Mouse (Mus musculus) forebrain, embryonic 12.5 days (tissue): ENCODE measurements around the gene Bicc1. TPM values are rescaled to one million over a fixed set of nuclear protein-coding genes. Genes with fewer than 3 reads are reported as not detected.

Source experiments
- ATAC-seq: fragments of 200-750 bp; cut with Nextera tagmentation; 2 replicates; pipeline ENCODE4 v1.8.0; 2017; ENCODE audit warnings: moderate TSS enrichment; ENCODE audit not compliant: low FRiP score
- H3K27ac ChIP-seq: fragments of 300-500 bp; sonication (generic); 2 replicates; pipeline ENCODE4 v1.5.1; 2016; ENCODE audit warnings: mild to moderate bottlenecking
- H3K27me3 ChIP-seq: fragments of 300-500 bp; sonication (generic); 2 replicates; pipeline ENCODE4 v1.6.1; 2016; ENCODE audit warnings: mild to moderate bottlenecking
- H3K36me3 ChIP-seq: fragments of 300-500 bp; sonication (generic); replicated peaks from 2 replicates; pipeline ENCODE4 v1.6.1; 2016; ENCODE audit warnings: mild to moderate bottlenecking
- H3K4me1 ChIP-seq: fragments of 300-500 bp; sonication (generic); 2 replicates; pipeline ENCODE4 v1.6.1; 2016
- H3K4me2 ChIP-seq: fragments of 300-500 bp; sonication (generic); 2 replicates; pipeline ENCODE4 v1.6.1; 2016; ENCODE audit warnings: mild to moderate bottlenecking, moderate library complexity
- H3K4me3 ChIP-seq: fragments of 300-500 bp; sonication (generic); replicated peaks from 2 replicates; pipeline ENCODE4 v1.5.1; 2016; ENCODE audit warnings: mild to moderate bottlenecking
- H3K9ac ChIP-seq: fragments of 300-500 bp; sonication (generic); 2 replicates; pipeline ENCODE4 v1.6.1; 2016; ENCODE audit warnings: mild to moderate bottlenecking
- H3K9me3 ChIP-seq: fragments of 300-500 bp; sonication (generic); 2 replicates; pipeline ENCODE4 v1.6.1; 2016
- WGBS: fragments of 180-500 bp; shearing (Covaris S2); methylation state at CpG from one replicate; pipeline ENCODE4 v1.1.7; 2016; 5-methylcytosine and 5-hydroxymethylcytosine counted together
- polyA plus RNA-seq: library from polyadenylated mRNA; unstranded; fragments of >200 nt; fragmentation: Nextera tagmentation; extraction: Ambion mirVana; gene quantifications from 2 replicates; pipeline ENCODE4 v1.2.1, GENCODE M21; 2016

Bicc1 gene
- polyA plus RNA-seq, 1 experiment from 2014 or later: 6.8 TPM

DNA sequence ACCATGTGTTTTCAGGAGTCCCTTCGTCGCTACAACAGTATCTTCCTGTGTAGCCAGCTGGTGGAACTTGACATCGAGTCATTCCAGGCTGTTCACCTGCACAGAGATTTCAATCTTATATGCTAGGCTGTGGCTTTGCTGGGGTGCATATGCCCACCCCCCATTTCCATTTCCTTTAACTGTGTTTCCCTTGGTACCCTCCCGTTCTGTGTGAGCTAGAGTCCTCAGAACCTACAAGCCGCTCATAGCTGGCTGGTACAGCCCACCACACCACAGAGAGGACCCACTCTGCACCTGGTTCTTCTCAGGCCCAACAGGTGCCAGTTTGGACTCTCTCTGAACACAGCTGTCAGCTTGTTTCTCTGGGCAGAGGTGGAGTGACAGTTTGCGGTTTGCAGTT lies 244.4 kb downstream of the Bicc1 start:
- 92% methylated on average over 6 of the region's 6 CpGs for WGBS
- no peaks in the 10 kb centered on the region for H3K4me1 ChIP-seq

DNA sequence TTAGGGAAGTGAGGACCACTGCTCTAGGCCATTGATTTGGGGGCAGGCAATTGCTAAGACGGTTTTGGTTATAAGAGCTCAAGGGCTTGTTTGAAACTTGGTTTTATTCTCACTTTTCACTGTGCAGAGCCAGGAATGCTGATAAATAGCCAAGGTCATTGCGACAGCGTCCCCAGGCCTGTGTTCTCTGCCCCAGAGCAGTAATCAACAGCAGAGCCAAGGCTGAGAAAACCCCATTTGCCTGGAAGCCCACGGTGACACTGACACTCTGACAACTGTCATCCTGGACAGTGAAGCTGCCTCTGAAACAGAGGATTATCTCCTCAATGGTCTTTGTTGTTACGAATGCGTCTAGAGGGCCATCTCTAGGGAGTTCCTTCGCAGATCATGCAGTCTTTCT lies 255.6 kb downstream of the Bicc1 start:
- ATAC-seq: no peak
- 68% methylated on average over 7 of the region's 7 CpGs for WGBS
- no peaks in the 10 kb centered on the region for H3K36me3 ChIP-seq
- no peak overlapping the region for H3K27ac ChIP-seq
- H3K27me3 ChIP-seq: no peaks in the 10 kb centered on the region
- H3K4me3 ChIP-seq: no peak overlapping the region
- no peak overlapping the region for H3K4me2 ChIP-seq
- H3K9ac ChIP-seq: no peak overlapping the region
- peaks cover 17% of the 10 kb centered on the region; the same call in 1 of the 2 replicates for H3K4me1 ChIP-seq
- no peaks in the 10 kb centered on the region for H3K9me3 ChIP-seq

More for the DNA sequence above, 244.4 kb downstream of the Bicc1 start:
- no peak overlapping the region for H3K27ac ChIP-seq
- no peak for ATAC-seq
- no peaks in the 10 kb centered on the region for H3K27me3 ChIP-seq
- H3K9me3 ChIP-seq: no peaks in the 10 kb centered on the region
- H3K36me3 ChIP-seq: no peaks in the 10 kb centered on the region
- H3K4me2 ChIP-seq: no peak overlapping the region
- no peak overlapping the region for H3K4me3 ChIP-seq
- no peak overlapping the region for H3K9ac ChIP-seq

DNA sequence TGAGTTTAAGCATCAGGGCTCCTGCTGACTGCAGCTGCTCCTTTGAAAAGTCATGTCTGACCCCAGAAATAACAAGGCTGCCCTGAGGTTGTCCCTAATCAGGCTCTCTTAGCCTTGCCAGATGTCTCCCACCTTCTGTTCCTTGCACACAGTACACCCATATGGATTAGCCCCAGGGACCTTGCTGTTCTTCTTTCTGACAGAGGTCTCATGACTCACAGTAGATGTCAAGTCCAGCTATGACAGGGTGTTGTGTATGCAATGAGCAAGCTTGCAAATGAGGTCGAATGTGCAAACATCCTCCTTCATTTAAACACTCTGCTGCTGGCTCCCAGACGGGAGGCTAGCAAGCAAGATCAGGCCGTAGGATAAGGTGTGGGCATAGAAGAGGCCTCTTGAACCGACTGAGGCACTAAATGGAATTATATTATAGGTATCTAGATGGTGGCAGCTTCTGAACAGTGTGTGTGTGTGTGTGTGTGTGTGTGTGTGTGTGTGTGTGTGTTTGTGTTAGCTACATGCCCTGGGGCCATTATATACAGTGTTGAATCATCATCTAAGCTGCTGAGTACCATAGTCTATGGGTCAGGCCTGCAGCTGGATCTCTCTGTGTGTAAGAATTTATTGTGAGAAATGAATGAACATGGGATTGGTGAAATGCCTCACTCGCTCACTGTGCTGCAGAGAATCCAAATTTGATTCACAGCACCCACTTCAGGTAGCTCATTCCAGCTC lies 256.6 kb downstream of the Bicc1 start:
- H3K27ac ChIP-seq: no peak overlapping the region
- peaks cover 17% of the 10 kb centered on the region; the same call in 1 of the 2 replicates for H3K4me1 ChIP-seq
- H3K9ac ChIP-seq: no peak overlapping the region
- no peaks in the 10 kb centered on the region for H3K9me3 ChIP-seq
- no peak overlapping the region for H3K4me3 ChIP-seq
- no peaks in the 10 kb centered on the region for H3K36me3 ChIP-seq
- ATAC-seq: peak; percentile 30; the same call in 1 of the 2 replicates
- H3K4me2 ChIP-seq: no peak overlapping the region
- WGBS: 75% methylated on average over 5 of the region's 5 CpGs
- H3K27me3 ChIP-seq: no peaks in the 10 kb centered on the region

DNA sequence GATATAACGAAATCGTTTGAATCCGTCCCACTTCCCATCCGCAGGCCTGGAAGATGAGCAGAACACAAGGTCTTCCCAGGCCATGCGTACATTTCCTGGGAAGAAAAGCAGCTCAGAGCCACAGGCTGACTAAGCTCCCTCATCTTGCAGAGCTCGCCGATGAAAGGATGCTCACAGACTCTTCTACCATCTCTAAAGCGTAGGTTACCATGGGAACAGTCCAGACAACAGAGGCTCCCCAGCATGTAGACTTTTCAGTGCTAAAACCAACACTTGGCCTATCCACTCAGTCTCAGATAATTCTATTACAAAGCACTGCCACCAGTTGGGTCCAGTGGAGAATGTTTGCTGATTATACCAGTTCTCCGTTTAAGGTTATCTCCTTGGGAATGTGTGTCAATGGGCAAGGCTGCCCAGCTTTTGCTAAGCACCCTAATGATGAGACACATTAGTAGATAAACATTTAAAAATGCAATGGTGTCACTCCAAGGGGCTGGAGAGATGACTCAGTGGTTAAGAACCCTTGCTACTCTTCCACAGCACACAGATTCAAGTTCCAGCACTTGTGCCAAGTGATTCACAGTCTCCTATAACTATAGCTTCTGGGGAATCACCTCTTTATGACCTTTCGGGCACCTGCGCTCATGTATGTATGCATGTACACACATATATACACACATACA lies 258.2 kb downstream of the Bicc1 start:
- H3K36me3 ChIP-seq: no peaks in the 10 kb centered on the region
- H3K9me3 ChIP-seq: no peaks in the 10 kb centered on the region
- no peak overlapping the region for H3K27ac ChIP-seq
- H3K9ac ChIP-seq: no peak overlapping the region
- H3K4me2 ChIP-seq: no peak overlapping the region
- H3K4me3 ChIP-seq: no peak overlapping the region
- 70% methylated on average over 11 of the region's 11 CpGs for WGBS
- H3K27me3 ChIP-seq: no peaks in the 10 kb centered on the region
- H3K4me1 ChIP-seq: peaks cover 17% of the 10 kb centered on the region; the same call in 1 of the 2 replicates
- peak; percentile 67; the same call in 1 of the 2 replicates for ATAC-seq

DNA sequence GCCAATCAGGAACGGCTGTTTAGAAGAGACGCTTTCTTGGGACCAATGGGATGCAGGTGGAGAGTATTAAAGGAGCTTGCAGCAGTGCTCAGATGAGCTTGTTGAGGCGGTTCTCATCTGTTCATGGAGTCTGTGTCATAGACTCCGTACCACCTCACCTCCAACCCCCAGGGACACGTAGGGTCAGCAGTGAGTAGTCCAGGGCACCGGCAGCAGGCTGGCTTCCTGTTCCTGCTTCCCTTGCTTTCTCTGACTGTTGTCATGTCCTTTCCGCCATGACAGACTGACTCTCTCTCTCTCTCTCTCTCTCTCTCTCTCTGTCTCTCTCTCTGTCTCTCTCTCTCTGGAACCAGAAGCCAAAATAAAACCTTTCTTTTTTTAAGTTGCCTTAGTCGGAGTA lies 263.6 kb downstream of the Bicc1 start:
- Histone ChIP-seq H3K9me3 (no peaks in the 10 kb centered on the region), H3K4me1 (peaks cover 1% of the 10 kb centered on the region; the same call in 1 of the 2 replicates), H3K27me3 (no peaks in the 10 kb centered on the region), H3K4me2 (no peak overlapping the region), H3K36me3 (no peaks in the 10 kb centered on the region), H3K4me3 (no peak overlapping the region), H3K27ac (no peak overlapping the region), H3K9ac (no peak overlapping the region)
- ATAC-seq: no peak
- 91% methylated on average over 8 of the region's 8 CpGs for WGBS

DNA sequence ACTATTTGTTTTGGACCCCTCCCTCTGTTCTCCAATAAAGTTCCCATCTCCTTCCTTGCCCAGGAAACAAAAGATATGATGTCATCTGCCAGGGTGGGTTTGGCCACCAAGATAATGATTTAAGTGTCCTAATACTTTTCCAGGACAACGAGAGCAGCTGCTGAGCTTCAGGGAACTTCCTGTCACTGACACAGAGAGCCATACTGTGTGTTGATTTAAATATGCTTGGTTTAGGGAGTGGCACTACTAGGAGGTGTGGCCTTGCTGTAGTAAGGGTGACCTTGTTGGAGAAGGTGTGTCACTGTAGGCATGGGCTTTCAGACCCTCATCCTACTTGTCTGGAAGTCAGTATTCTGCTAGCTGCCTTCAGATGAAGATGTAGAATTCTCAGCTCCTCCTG lies 281.5 kb downstream of the Bicc1 start:
- no peaks in the 10 kb centered on the region for H3K27me3 ChIP-seq
- WGBS: 89% methylated on average over 1 of the region's 1 CpGs
- no peaks in the 10 kb centered on the region for H3K36me3 ChIP-seq
- no peak overlapping the region for H3K4me3 ChIP-seq
- no peak overlapping the region for H3K27ac ChIP-seq
- no peak for ATAC-seq
- no peaks in the 10 kb centered on the region for H3K9me3 ChIP-seq
- H3K4me2 ChIP-seq: no peak overlapping the region
- peaks cover 4% of the 10 kb centered on the region; the same call in 1 of the 2 replicates for H3K4me1 ChIP-seq
- no peak overlapping the region for H3K9ac ChIP-seq

DNA sequence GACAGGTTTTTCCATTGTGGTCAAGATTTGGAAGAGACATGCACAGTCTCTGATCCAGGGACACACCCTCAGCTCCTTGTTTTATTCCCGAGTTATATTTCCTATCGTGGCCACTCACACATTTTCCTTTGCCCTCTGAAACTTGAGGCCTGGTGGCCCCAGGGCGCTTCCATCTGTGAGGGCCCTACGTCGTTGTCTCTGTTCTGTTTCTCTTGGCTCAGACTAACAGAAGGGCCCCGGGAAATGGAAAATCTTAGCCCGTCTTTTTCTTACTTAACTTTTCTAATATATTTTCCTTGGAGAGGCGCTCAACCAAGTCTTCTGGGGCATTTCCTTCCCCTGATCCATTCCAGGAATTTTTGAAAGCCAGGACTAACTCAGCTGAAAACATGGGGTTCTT lies 281.9 kb downstream of the Bicc1 start:
- no peak overlapping the region for H3K4me3 ChIP-seq
- WGBS: 87% methylated on average over 8 of the region's 8 CpGs
- no peaks in the 10 kb centered on the region for H3K9me3 ChIP-seq
- no peaks in the 10 kb centered on the region for H3K27me3 ChIP-seq
- no peaks in the 10 kb centered on the region for H3K36me3 ChIP-seq
- H3K27ac ChIP-seq: no peak overlapping the region
- ATAC-seq: no peak
- peaks cover 4% of the 10 kb centered on the region; the same call in 1 of the 2 replicates for H3K4me1 ChIP-seq
- no peak overlapping the region for H3K4me2 ChIP-seq
- H3K9ac ChIP-seq: no peak overlapping the region

DNA sequence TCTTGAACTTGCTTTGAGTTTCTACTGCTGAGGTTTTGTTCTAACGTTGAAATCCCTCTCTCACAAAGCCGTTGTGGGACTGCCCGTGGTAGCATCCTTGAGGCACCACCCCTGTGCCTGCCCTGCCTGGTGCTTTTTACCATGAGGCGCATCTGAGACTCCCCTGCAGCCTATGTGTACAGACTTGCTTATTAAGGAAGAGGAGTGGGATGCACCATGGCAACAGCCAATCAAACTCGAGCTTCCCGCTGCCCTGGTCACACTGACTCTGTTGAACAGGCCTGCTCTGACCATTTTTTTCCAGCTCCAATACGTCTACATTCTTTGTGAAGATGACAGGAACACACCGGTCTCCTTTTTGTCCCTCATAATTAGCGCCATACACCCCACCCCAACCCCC lies 283.0 kb downstream of the Bicc1 start:
- Histone ChIP-seq H3K4me2 (no peak overlapping the region), H3K4me3 (no peak overlapping the region), H3K4me1 (peaks cover 4% of the 10 kb centered on the region; the same call in 1 of the 2 replicates), H3K36me3 (no peaks in the 10 kb centered on the region), H3K9me3 (no peaks in the 10 kb centered on the region), H3K27ac (no peak overlapping the region), H3K9ac (no peak overlapping the region), H3K27me3 (no peaks in the 10 kb centered on the region)
- WGBS: 80% methylated on average over 9 of the region's 9 CpGs
- peak; percentile 71; the same call in 1 of the 2 replicates for ATAC-seq

DNA sequence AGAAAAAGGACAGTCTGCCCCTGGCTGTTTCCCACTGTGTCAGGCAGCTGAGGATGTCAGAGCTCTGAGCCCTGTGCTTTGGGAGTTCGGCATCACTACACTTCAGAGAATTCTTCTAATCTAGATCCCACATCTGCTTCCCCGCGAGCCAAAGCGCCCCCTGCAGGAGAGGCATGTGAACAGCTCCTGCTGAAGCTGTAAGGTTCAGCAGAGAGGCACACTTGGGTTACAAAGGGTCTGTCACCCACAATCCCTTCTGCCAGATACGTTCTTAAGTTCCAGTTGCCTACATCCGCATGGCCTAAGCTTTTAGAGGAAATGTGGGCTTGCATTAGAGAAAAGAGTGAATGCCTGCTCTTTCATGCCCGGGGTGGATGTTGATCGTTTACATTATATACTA lies 283.4 kb downstream of the Bicc1 start:
- no peaks in the 10 kb centered on the region for H3K9me3 ChIP-seq
- H3K4me2 ChIP-seq: no peak overlapping the region
- no peak overlapping the region for H3K27ac ChIP-seq
- 69% methylated on average over 8 of the region's 8 CpGs for WGBS
- peaks cover 4% of the 10 kb centered on the region; the same call in 1 of the 2 replicates for H3K4me1 ChIP-seq
- no peak for ATAC-seq
- no peaks in the 10 kb centered on the region for H3K27me3 ChIP-seq
- H3K36me3 ChIP-seq: no peaks in the 10 kb centered on the region
- H3K4me3 ChIP-seq: no peak overlapping the region
- H3K9ac ChIP-seq: no peak overlapping the region

DNA sequence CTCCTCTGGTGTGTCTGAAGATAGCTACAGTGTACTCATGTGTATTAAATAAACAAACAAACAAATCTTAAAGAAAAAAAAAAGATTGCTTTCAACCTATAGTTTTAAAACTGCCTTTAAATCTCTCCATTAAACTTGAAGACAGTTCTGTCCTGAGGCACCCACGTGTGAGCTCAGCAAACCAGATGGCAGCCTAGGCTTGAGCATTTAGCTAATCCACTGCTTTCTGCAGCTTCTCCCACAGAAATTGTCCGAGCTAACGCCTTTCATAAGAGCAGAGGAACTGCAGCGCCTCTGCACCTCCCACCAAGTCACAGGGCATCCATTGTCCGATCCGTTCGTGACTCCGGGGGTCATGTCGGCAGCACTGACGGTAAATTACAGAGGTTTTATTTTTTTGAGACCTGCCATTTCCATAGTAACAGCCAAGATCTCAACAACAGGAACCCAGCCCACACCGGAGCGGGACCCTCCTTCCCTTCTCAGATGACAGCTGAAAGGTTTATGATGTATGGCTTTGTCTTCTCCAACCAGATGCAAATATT lies 284.4 kb downstream of the Bicc1 start:
- ATAC-seq: no peak; the same call in 1 of the 2 replicates

More for the DNA sequence above, 284.4 kb downstream of the Bicc1 start:
- H3K36me3 ChIP-seq: no peaks in the 10 kb centered on the region
- H3K4me1 ChIP-seq: peaks cover 4% of the 10 kb centered on the region; the same call in 1 of the 2 replicates
- no peak overlapping the region for H3K27ac ChIP-seq
- H3K27me3 ChIP-seq: no peaks in the 10 kb centered on the region
- WGBS: 44% methylated on average over 12 of the region's 12 CpGs
- H3K9ac ChIP-seq: no peak overlapping the region
- no peak overlapping the region for H3K4me3 ChIP-seq
- H3K9me3 ChIP-seq: no peaks in the 10 kb centered on the region
- H3K4me2 ChIP-seq: no peak overlapping the region
